Mouse (Mus musculus) forebrain, embryonic 12.5 days (tissue): ENCODE data around the gene Wwc2. TPM values are rescaled to one million over a fixed set of nuclear protein-coding genes. Genes with fewer than 3 reads are reported as not detected.

Experiments
- ATAC-seq: fragments of 200-750 bp; cut with Nextera tagmentation; 2 replicates; pipeline ENCODE4 v1.8.0; 2017; ENCODE audit warnings: moderate TSS enrichment; ENCODE audit not compliant: low FRiP score
- H3K27ac ChIP-seq: fragments of 300-500 bp; sonication (generic); 2 replicates; pipeline ENCODE4 v1.5.1; 2016; ENCODE audit warnings: mild to moderate bottlenecking
- H3K27me3 ChIP-seq: fragments of 300-500 bp; sonication (generic); 2 replicates; pipeline ENCODE4 v1.6.1; 2016; ENCODE audit warnings: mild to moderate bottlenecking
- H3K36me3 ChIP-seq: fragments of 300-500 bp; sonication (generic); replicated peaks from 2 replicates; pipeline ENCODE4 v1.6.1; 2016; ENCODE audit warnings: mild to moderate bottlenecking
- H3K4me1 ChIP-seq: fragments of 300-500 bp; sonication (generic); 2 replicates; pipeline ENCODE4 v1.6.1; 2016
- H3K4me2 ChIP-seq: fragments of 300-500 bp; sonication (generic); 2 replicates; pipeline ENCODE4 v1.6.1; 2016; ENCODE audit warnings: mild to moderate bottlenecking, moderate library complexity
- H3K4me3 ChIP-seq: fragments of 300-500 bp; sonication (generic); replicated peaks from 2 replicates; pipeline ENCODE4 v1.5.1; 2016; ENCODE audit warnings: mild to moderate bottlenecking
- H3K9ac ChIP-seq: fragments of 300-500 bp; sonication (generic); 2 replicates; pipeline ENCODE4 v1.6.1; 2016; ENCODE audit warnings: mild to moderate bottlenecking
- H3K9me3 ChIP-seq: fragments of 300-500 bp; sonication (generic); 2 replicates; pipeline ENCODE4 v1.6.1; 2016
- WGBS: fragments of 180-500 bp; shearing (Covaris S2); methylation state at CpG from one replicate; pipeline ENCODE4 v1.1.7; 2016; 5-methylcytosine and 5-hydroxymethylcytosine counted together
- polyA plus RNA-seq: library from polyadenylated mRNA; unstranded; fragments of >200 nt; fragmentation: Nextera tagmentation; extraction: Ambion mirVana; gene quantifications from 2 replicates; pipeline ENCODE4 v1.2.1, GENCODE M21; 2016

Wwc2 gene
- polyA plus RNA-seq, 1 experiment from 2014 or later = 9.1 TPM

DNA sequence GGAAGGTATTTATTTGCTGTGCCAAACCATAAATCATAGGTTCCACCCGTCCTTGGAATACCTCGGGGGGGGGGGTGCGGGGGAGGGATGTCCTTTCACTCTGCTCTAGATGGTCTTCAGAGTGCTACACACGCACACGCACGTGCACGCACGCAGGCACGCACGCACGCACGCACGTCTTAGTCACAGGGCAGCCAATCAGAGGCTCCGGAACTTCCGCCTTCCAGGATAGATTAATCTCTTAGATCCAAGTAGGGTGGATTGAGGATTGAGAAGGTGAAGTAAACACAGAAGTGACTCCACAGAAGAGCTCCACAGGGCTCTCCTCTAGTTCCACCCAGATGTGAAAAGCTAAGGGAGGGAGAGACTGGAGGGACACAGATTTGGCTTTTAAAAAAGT, 204.4 kb downstream of the Wwc2 start:
- Histone ChIP-seq H3K27ac (no peak overlapping the region), H3K9ac (no peak overlapping the region), H3K4me1 (peaks cover 9% of the 10 kb centered on the region), H3K36me3 (no peaks in the 10 kb centered on the region), H3K4me3 (no peak overlapping the region), H3K4me2 (no peak overlapping the region), H3K9me3 (no peaks in the 10 kb centered on the region), H3K27me3 (no peaks in the 10 kb centered on the region)
- no peak for ATAC-seq
- 96% methylated on average over 15 of the region's 15 CpGs for WGBS

DNA sequence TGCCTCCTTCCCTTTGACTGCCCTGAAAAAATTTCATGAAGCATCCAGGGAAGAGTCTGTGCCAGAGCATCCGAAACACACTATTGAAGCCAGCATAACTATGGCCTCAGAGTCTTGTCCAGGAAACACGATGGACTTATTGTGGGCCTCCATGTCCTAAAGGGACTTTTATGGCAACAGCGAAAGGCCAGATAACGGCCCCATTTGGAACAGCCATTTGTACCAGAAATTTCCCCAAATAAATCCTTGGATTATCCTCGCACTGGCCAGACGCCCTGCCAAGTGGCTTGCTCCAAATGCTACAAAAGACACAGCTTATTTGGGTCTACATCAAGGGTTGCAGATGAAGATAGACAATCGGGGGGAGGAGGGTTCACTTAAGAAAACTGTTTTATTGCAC, 206.3 kb downstream of the Wwc2 start:
- 92% methylated on average over 7 of the region's 7 CpGs for WGBS
- ATAC-seq = no peak

DNA sequence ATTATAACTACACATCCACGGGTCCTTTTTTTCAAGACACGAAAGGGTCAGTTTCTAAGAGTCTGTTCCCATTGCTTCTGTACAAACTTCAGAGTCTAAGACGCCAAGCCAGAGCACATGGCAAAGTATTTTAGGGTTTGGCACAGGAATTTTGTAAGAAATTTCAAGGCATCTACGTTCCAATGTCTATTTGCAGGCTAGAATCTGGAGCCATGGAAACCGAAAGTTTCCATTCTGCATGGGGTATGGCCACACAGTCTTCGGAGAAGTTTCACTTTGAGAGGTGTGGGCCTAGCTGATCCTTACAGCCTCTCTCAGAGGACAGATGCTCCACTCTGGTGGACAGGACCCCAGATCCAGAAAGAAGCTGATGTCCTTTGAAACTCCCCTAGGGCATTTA, 206.8 kb downstream of the Wwc2 start:
- Histone ChIP-seq H3K9ac (no peak overlapping the region), H3K4me1 (peaks cover 9% of the 10 kb centered on the region), H3K9me3 (no peaks in the 10 kb centered on the region), H3K4me3 (no peak overlapping the region), H3K36me3 (no peaks in the 10 kb centered on the region), H3K27ac (no peak overlapping the region), H3K4me2 (no peak overlapping the region), H3K27me3 (no peaks in the 10 kb centered on the region)
- WGBS = 92% methylated on average over 6 of the region's 6 CpGs
- no peak for ATAC-seq

More for the DNA sequence above, 206.3 kb downstream of the Wwc2 start:
- H3K9me3 ChIP-seq = no peaks in the 10 kb centered on the region
- no peak overlapping the region for H3K9ac ChIP-seq
- peaks cover 9% of the 10 kb centered on the region for H3K4me1 ChIP-seq
- H3K4me2 ChIP-seq = no peak overlapping the region
- H3K36me3 ChIP-seq = no peaks in the 10 kb centered on the region
- no peak overlapping the region for H3K27ac ChIP-seq
- no peak overlapping the region for H3K4me3 ChIP-seq
- H3K27me3 ChIP-seq = no peaks in the 10 kb centered on the region

DNA sequence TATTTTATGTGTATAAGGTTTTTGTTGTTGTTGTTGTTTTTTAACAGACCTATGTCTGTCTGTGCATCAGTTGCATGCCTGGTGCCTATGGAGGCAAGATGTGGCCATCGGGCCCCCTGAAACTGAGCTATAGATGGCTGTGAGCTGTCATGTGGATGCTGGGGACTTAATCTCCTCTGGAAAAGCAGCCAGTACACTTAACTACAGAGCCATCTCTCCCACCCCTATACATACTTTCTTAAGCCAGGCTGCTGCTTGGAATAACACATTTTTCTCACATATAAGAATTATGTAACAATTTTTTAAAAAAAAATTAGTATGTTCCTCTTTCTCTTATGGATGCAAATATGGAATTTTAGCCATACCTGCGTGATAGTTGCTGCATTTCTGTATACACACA, 207.2 kb downstream of the Wwc2 start:
- WGBS = 96% methylated on average over 2 of the region's 2 CpGs
- H3K27ac ChIP-seq = no peak overlapping the region
- no peak for ATAC-seq

DNA sequence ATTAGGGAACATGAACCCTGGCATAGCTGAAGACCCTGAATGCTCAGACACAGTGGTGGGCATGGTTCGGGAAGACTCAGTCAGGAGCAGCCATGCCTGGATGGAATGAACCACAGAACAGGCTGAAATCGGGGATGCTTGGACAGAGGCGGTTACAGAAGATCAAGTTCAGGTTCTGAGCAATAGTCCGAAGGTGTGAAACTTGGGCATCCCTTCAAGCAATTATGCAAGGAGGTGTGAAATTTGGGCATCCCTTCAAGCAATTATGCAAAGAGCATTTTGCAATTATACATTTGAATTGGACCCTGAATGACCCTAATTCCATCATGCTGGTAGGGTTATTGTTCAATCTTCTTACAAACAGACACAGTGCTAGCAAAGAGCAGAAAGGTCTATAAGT, 208.8 kb downstream of the Wwc2 start:
- Histone ChIP-seq H3K9ac (no peak overlapping the region), H3K4me3 (no peak overlapping the region), H3K36me3 (no peaks in the 10 kb centered on the region), H3K27ac (no peak overlapping the region), H3K9me3 (no peaks in the 10 kb centered on the region), H3K4me2 (no peak overlapping the region), H3K4me1 (no peaks in the 10 kb centered on the region), H3K27me3 (0 out of 2 replicates have a peak, but pooled peaks cover 3% of the 10 kb centered on the region)
- ATAC-seq = no peak
- 89% methylated on average over 4 of the region's 4 CpGs for WGBS

More for the DNA sequence above, 207.2 kb downstream of the Wwc2 start:
- Histone ChIP-seq H3K4me2 (no peak overlapping the region), H3K4me3 (no peak overlapping the region), H3K27me3 (no peaks in the 10 kb centered on the region), H3K9ac (no peak overlapping the region), H3K9me3 (no peaks in the 10 kb centered on the region), H3K4me1 (peaks cover 9% of the 10 kb centered on the region), H3K36me3 (no peaks in the 10 kb centered on the region)

DNA sequence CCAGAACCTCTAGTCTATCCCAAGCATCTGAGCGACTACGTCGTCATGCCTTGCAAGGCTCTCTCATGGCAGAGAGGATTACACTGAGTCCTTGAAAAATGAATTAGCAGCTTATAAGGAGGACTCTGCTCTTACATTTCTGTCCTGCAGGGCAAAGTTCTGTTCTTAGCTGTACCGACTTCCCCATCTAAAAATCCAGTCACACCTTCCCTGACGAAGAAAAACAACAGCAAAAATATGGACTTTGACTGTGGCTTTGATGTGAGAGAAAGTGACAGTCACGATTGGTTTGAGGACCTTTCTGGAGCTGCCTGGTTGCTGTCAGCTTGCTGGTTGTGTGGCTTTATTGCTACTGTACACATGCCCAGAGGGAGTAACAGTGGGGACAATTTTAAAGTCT, 211.1 kb downstream of the Wwc2 start:
- Histone ChIP-seq H3K4me2 (no peak overlapping the region), H3K27me3 (0 out of 2 replicates have a peak, but pooled peaks cover 3% of the 10 kb centered on the region), H3K4me1 (no peaks in the 10 kb centered on the region), H3K27ac (no peak overlapping the region), H3K9ac (no peak overlapping the region), H3K36me3 (no peaks in the 10 kb centered on the region), H3K4me3 (no peak overlapping the region), H3K9me3 (no peaks in the 10 kb centered on the region)
- no peak for ATAC-seq
- WGBS = 85% methylated on average over 6 of the region's 6 CpGs

DNA sequence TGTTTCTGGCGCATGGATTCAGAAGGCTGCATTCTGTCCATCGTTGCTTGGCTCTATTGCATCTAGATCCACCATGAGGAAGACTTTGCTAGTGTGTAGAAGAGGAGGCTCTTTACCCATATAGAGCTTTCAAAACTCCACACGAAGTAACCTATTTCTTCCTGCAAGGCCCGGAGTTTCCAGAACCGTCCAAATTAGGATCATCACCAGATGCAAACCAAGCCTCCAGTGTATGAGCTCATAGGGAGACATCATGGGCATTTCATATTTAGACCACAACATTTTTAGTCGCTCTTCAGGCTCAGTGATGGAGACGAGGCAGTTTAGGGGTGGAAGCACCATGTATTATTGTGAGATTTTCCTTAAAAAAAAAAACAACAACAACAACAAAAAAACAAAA, 213.3 kb downstream of the Wwc2 start:
- 0 out of 2 replicates have a peak, but pooled peaks cover 3% of the 10 kb centered on the region for H3K27me3 ChIP-seq
- ATAC-seq = no peak
- no peaks in the 10 kb centered on the region for H3K36me3 ChIP-seq
- no peak overlapping the region for H3K9ac ChIP-seq
- no peak overlapping the region for H3K4me2 ChIP-seq
- H3K4me3 ChIP-seq = no peak overlapping the region
- no peaks in the 10 kb centered on the region for H3K9me3 ChIP-seq
- no peaks in the 10 kb centered on the region for H3K4me1 ChIP-seq
- 92% methylated on average over 7 of the region's 7 CpGs for WGBS
- H3K27ac ChIP-seq = no peak overlapping the region

Other genes starting within 250 kb of the Wwc2 start
- not detected in 2 replicates for gene Cldn24, start 168.8 kb downstream of the Wwc2 start, polyA plus RNA-seq
- gene Cldn22, start 166.4 kb downstream of the Wwc2 start, polyA plus RNA-seq = not detected in 2 replicates
- gene Dctd, start 108.2 kb upstream of the Wwc2 start, polyA plus RNA-seq = 19.7 and 21.2 TPM in 2 replicates